Mouse (Mus musculus) bone marrow macrophage, adult 2 months (primary cell): ENCODE data around the gene Dyrk1a.

Experiments
- CTCF ChIP-seq: IDR thresholded peaks from 2 replicates; pipeline ENCODE4 v1.5.1; 2012; ENCODE audit warnings: low read depth, mild to moderate bottlenecking, low read length, moderate library complexity
- POLR2A ChIP-seq: IDR thresholded peaks from 2 replicates; pipeline ENCODE4 v1.6.1; 2012; ENCODE audit warnings: mild to moderate bottlenecking, low read depth, low read length, borderline replicate concordance

DNA sequence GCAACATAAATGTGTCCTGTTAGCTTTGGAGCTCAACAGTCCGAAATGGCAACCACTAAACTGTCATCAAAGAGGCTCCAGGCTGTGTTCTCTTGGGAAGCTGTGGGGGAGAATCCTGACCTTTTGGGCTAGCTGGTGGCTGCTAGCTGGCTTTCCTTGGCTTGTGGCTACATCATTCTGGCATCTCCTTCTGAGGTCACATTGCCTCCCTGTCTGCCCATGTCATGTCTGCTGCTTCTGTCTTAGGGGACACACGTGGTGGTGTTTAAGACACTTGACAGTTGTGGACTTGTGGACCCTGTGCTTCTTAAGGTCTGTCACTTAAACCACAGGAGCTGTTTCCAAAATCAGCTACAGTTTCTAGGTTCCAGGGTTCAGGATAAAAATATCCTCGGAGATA, 21.7 kb downstream of the Dyrk1a start:
- no peak for TF ChIP-seq POLR2A
- no peak for TF ChIP-seq CTCF
